Mouse (Mus musculus) lung, embryonic 16.5 days (tissue): ENCODE results near the gene Cspg5. TPM values are rescaled to one million over a fixed set of nuclear protein-coding genes. Genes with fewer than 3 reads are reported as not detected.

Experiments used
- ATAC-seq: fragments of 200-750 bp; cut with Nextera tagmentation; 2 replicates; pipeline ENCODE4 v1.8.0; 2017; ENCODE audit warnings: low read depth, mild to moderate bottlenecking, moderate library complexity
- H3K27ac ChIP-seq: fragments of 300-500 bp; sonication (generic); 2 replicates; pipeline ENCODE4 v1.5.1; 2014; ENCODE audit warnings: mild to moderate bottlenecking, control low read depth, low read length
- H3K27me3 ChIP-seq: fragments of 300-500 bp; sonication (generic); 2 replicates; pipeline ENCODE4 v1.6.1; 2014; ENCODE audit warnings: low read depth, low read length, mixed read lengths; ENCODE audit not compliant: control insufficient read depth, insufficient read depth
- H3K36me3 ChIP-seq: fragments of 300-500 bp; sonication (generic); 2 replicates; pipeline ENCODE4 v1.6.1; 2014; ENCODE audit warnings: low read length; ENCODE audit not compliant: control insufficient read depth, insufficient read depth
- H3K4me1 ChIP-seq: fragments of 300-500 bp; sonication (generic); replicated peaks from 2 replicates; pipeline ENCODE4 v1.6.1; 2014; ENCODE audit warnings: low read length, mixed read lengths; ENCODE audit not compliant: control insufficient read depth, insufficient read depth
- H3K4me2 ChIP-seq: fragments of 300-500 bp; sonication (generic); 2 replicates; pipeline ENCODE4 v1.6.1; 2014; ENCODE audit warnings: low read depth, low read length, control low read depth
- H3K4me3 ChIP-seq: fragments of 300-500 bp; sonication (generic); 2 replicates; pipeline ENCODE4 v1.5.1; 2014; ENCODE audit warnings: mild to moderate bottlenecking, low read length, control low read depth
- H3K9ac ChIP-seq: fragments of 300-500 bp; sonication (generic); 2 replicates; pipeline ENCODE4 v1.6.1; 2014; ENCODE audit warnings: low read length, control low read depth
- H3K9me3 ChIP-seq: fragments of 300-500 bp; sonication (generic); 2 replicates; pipeline ENCODE4 v1.6.1; 2016; ENCODE audit warnings: low read length; ENCODE audit not compliant: control insufficient read depth
- WGBS: fragments of 180-500 bp; shearing (Covaris S2); extraction: QIAGEN DNeasy Blood & Tissue Kit; methylation state at CpG from one replicate; pipeline ENCODE4 v1.1.7; 2014; 5-methylcytosine and 5-hydroxymethylcytosine counted together
- polyA plus RNA-seq: library from polyadenylated mRNA; unstranded; fragments of >200 nt; fragmentation: Nextera tagmentation; extraction: Ambion mirVana; gene quantifications from 2 replicates; pipeline ENCODE4 v1.2.1, GENCODE M21; 2015

Gene Cspg5
- polyA plus RNA-seq, 1 experiment from 2014 or later, result 1.9 TPM

GRCm38 (mm10) chr9:110248861-110249260, 5.3 kb downstream of the Cspg5 start:
- WGBS, result 76% methylated on average over 2 of the region's 2 CpGs
- Histone ChIP-seq H3K27me3 (peaks cover 8% of the 10 kb centered on the region), H3K27ac (no peak overlapping the region), H3K9me3 (no peaks in the 10 kb centered on the region), H3K4me3 (no peak overlapping the region), H3K4me2 (no peak overlapping the region), H3K9ac (no peak overlapping the region), H3K4me1 (peaks cover 12% of the 10 kb centered on the region), H3K36me3 (no peaks in the 10 kb centered on the region)
- no peak for ATAC-seq

- WGBS, result 17% methylated on average over 11 of the region's 11 CpGs
- Histone ChIP-seq H3K4me3 (no peak overlapping the region), H3K27me3 (no peaks in the 10 kb centered on the region; the same call in 1 of the 2 replicates), H3K9ac (no peak overlapping the region), H3K9me3 (no peaks in the 10 kb centered on the region), H3K4me1 (peaks cover 12% of the 10 kb centered on the region), H3K36me3 (no peaks in the 10 kb centered on the region), H3K4me2 (no peak overlapping the region), H3K27ac (peak overlapping the region; percentile 74)
- ATAC-seq, result peak; percentile 68
Measured at GRCm38 (mm10) chr9:110249823-110250543, 6.4 kb downstream of the Cspg5 start.

DNA sequence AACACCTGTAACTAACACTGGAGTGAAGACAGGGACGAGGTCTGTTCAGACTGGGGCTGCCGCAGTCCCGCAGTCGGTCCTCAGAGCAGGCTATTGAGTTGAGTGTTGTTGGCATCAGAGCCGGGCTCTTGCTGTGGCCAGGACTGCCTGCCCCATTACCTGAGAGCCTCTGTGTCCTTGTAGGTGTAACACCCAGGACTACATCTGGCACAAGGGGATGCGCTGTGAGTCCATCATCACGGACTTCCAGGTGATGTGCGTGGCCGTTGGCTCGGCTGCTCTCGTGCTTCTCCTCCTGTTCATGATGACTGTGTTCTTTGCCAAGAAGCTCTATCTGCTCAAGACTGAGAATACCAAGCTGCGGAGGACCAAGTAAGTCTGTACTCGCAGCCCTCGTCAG, 7.2 kb downstream of the Cspg5 start:
- H3K36me3 ChIP-seq, result no peaks in the 10 kb centered on the region
- peaks cover 12% of the 10 kb centered on the region for H3K4me1 ChIP-seq
- no peak overlapping the region for H3K9ac ChIP-seq
- H3K4me3 ChIP-seq, result no peak overlapping the region
- no peak overlapping the region for H3K4me2 ChIP-seq
- no peaks in the 10 kb centered on the region for H3K27me3 ChIP-seq
- no peaks in the 10 kb centered on the region for H3K9me3 ChIP-seq
- no peak overlapping the region for H3K27ac ChIP-seq
- ATAC-seq, result no peak
- 78% methylated on average over 14 of the region's 14 CpGs for WGBS

- Histone ChIP-seq H3K27ac (no peak overlapping the region), H3K4me3 (no peak overlapping the region), H3K4me2 (no peak overlapping the region), H3K9me3 (no peaks in the 10 kb centered on the region), H3K27me3 (no peaks in the 10 kb centered on the region), H3K9ac (no peak overlapping the region), H3K4me1 (no peaks in the 10 kb centered on the region), H3K36me3 (no peaks in the 10 kb centered on the region)
- ATAC-seq, result no peak
- 60% methylated on average over 15 of the region's 15 CpGs for WGBS
Measured at GRCm38 (mm10) chr9:110255407-110256019, 11.9 kb downstream of the Cspg5 start.

GRCm38 (mm10) chr9:110258646-110259045, 15.1 kb downstream of the Cspg5 start:
- H3K4me2 ChIP-seq, result no peak overlapping the region
- no peaks in the 10 kb centered on the region for H3K27me3 ChIP-seq
- H3K36me3 ChIP-seq, result no peaks in the 10 kb centered on the region
- ATAC-seq, result no peak
- no peaks in the 10 kb centered on the region for H3K9me3 ChIP-seq
- no peak overlapping the region for H3K27ac ChIP-seq
- H3K4me1 ChIP-seq, result no peaks in the 10 kb centered on the region
- H3K4me3 ChIP-seq, result no peak overlapping the region
- no peak overlapping the region for H3K9ac ChIP-seq
- WGBS, result 66% methylated on average over 6 of the region's 6 CpGs

- H3K27ac ChIP-seq, result no peak overlapping the region
- no peak overlapping the region for H3K4me3 ChIP-seq
- no peak overlapping the region for H3K4me2 ChIP-seq
- WGBS, result 74% methylated on average over 3 of the region's 3 CpGs
- H3K4me1 ChIP-seq, result no peaks in the 10 kb centered on the region
- H3K27me3 ChIP-seq, result no peaks in the 10 kb centered on the region
- no peaks in the 10 kb centered on the region for H3K36me3 ChIP-seq
- ATAC-seq, result no peak
- H3K9ac ChIP-seq, result no peak overlapping the region
- H3K9me3 ChIP-seq, result no peaks in the 10 kb centered on the region
Measured at GRCm38 (mm10) chr9:110259118-110259517, 15.5 kb downstream of the Cspg5 start.

GRCm38 (mm10) chr9:110263181-110263580, 19.6 kb downstream of the Cspg5 start:
- Histone ChIP-seq H3K4me1 (no peaks in the 10 kb centered on the region), H3K27ac (no peak overlapping the region), H3K36me3 (no peaks in the 10 kb centered on the region), H3K4me2 (no peak overlapping the region), H3K4me3 (no peak overlapping the region), H3K27me3 (no peaks in the 10 kb centered on the region), H3K9me3 (no peaks in the 10 kb centered on the region), H3K9ac (no peak overlapping the region)
- ATAC-seq, result no peak
- WGBS, result 78% methylated on average over 8 of the region's 8 CpGs

DNA sequence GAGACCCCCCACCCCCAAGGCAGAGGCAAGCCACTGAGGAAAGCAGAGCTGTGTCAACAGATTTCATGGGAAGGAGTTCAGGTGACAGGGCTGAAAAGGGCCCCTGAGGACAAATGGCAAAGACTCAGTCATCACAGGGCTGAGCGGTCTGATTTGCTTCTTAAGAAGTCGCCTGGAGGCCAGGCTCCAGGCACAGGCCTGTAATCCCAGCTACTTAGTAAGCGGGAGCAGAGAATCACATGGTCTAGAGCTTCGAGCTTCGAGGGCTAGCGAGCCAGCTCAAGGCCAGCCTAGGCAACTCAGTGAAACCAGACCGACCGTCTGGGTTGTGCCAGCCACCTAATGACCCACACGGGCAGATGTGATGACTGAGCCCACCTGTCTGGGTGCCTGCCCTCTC, 21.4 kb downstream of the Cspg5 start:
- Histone ChIP-seq H3K4me2 (no peak overlapping the region), H3K9me3 (no peaks in the 10 kb centered on the region), H3K27me3 (no peaks in the 10 kb centered on the region), H3K27ac (no peak overlapping the region), H3K4me1 (no peaks in the 10 kb centered on the region), H3K4me3 (no peak overlapping the region), H3K9ac (no peak overlapping the region), H3K36me3 (no peaks in the 10 kb centered on the region)
- 68% methylated on average over 9 of the region's 9 CpGs for WGBS
- ATAC-seq, result no peak

DNA sequence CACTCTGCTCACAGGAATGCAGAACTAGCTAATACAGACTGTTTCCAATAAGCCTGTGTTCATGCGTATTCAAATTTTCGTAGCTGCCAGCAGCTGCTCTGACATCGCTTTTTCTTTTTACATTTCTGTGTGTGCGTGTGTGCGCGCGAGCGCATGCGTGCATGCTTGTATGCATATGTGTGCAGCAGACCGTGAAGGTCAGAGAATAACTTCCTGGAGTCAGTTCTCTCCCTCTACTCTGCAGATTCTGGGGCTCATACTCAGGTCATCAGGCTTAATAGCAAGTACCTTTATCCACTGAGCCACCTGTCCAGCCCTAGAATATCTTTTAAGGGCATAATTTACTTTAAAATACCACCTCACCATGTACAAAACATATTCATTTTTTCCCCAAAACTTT, 24.8 kb downstream of the Cspg5 start:
- no peak overlapping the region for H3K4me2 ChIP-seq
- H3K27me3 ChIP-seq, result no peaks in the 10 kb centered on the region
- no peaks in the 10 kb centered on the region for H3K36me3 ChIP-seq
- 95% methylated on average over 10 of the region's 10 CpGs for WGBS
- H3K9ac ChIP-seq, result no peak overlapping the region
- H3K4me3 ChIP-seq, result no peak overlapping the region
- ATAC-seq, result no peak
- H3K9me3 ChIP-seq, result no peaks in the 10 kb centered on the region
- no peak overlapping the region for H3K27ac ChIP-seq
- H3K4me1 ChIP-seq, result no peaks in the 10 kb centered on the region
